10 mouse cellular contexts compared by ENCODE assay signal in genomic region chr13:108056896-108057295, GRCm38 (mm10). TPM values are rescaled to one million over a fixed set of nuclear protein-coding genes. Genes with fewer than 3 reads are reported as not detected.
DNase-seq lines count a peak whose midpoint lies in the region; ATAC-seq lines count a peak whose summit lies in the region.
"Had no signal": no experiment of that assay in that cellular context is flagged by ENCODE, and none has a peak within 500 bp of the region (broad histone marks: within the 10 kb centered on the region; RNA-seq: fewer than 3 reads in every experiment).

No protein-coding gene starts in this region.

- intact Hi-C loops in heart, postnatal 10 days (cut with DNase I): no loop called here
- intact Hi-C loops in heart, postnatal 36 days (cut with DNase I): no loop called here
- intact Hi-C loops in gastrocnemius, postnatal 14 days (cut with DNase I; ENCODE audit: low total_unique reads): no loop called here

- ATAC-seq in megakaryocyte, adult 5-6 weeks (ENCODE audit: poor library complexity, severe bottlenecking): peak; percentile 54; the same call in 1 of the 2 replicates

- peak; percentile 30 to 37 for DNase-seq in heart, postnatal 10 days
- no peak for DNase-seq in heart, postnatal 36 days
- peak; percentile 11 to 32 for DNase-seq in spleen, postnatal 36 days (ENCODE audit: low spot score in 2 of 2)
- no peak for DNase-seq in spleen, postnatal 4 days (ENCODE audit: low spot score in 2 of 2)
- peak; percentile 56 for DNase-seq in thymus, postnatal 4 days
- DNase-seq in gastrocnemius, postnatal 14 days: no peak
- DNase-seq in cerebellum, postnatal 36 days: no peak
- DNase-seq: liver; midbrain, embryonic 14.5 days had no signal

RNA-seq across cellular contexts. Expression of gene Smim15, which starts 12.7 kb away (rescaled TPM):
- 10 to 100 TPM; 27.8 to 30.0 TPM for total RNA-seq in heart, postnatal 10 days (2021)
- total RNA-seq in heart, postnatal 36 days (2021): 10 to 100 TPM; 21.0 to 21.6 TPM
- 72.6 and 76.1 TPM in 2 replicates for total RNA-seq in megakaryocyte, adult 5-6 weeks (2015)
- total RNA-seq in megakaryocyte, adult 5-6 weeks (2017): 162 and 166 TPM in 2 replicates
- total RNA-seq in gastrocnemius, postnatal 14 days (2021): 10 to 100 TPM; 18.7 to 20.1 TPM

Comparison
In these comparisons a context has a peak if more than half of its experiments do, and no peak if none do; other contexts are left out.
1. DNase-seq: peak in heart, postnatal 10 days (2 of 2), spleen, postnatal 36 days (2 of 2) and thymus, postnatal 4 days (single experiment); none in heart, postnatal 36 days (0 of 2), spleen, postnatal 4 days (0 of 2), gastrocnemius, postnatal 14 days (single experiment) and cerebellum, postnatal 36 days (0 of 2).